Mouse (Mus musculus) embryonic facial prominence, embryonic 10.5 days (tissue): ENCODE data around the gene Ppcs. TPM values are rescaled to one million over a fixed set of nuclear protein-coding genes. Genes with fewer than 3 reads are reported as not detected.

Source experiments
- DNase-seq: peaks from one replicate; pipeline ENCODE4 v3.0.0-alpha.2; 2017; ENCODE audit warnings: low spot score
- H3K27ac ChIP-seq: fragments of 300-500 bp; sonication (generic); replicated peaks from 2 replicates; pipeline ENCODE4 v1.5.1; 2016; ENCODE audit warnings: mild to moderate bottlenecking
- H3K27me3 ChIP-seq: fragments of 300-500 bp; sonication (generic); replicated peaks from 2 replicates; pipeline ENCODE4 v1.6.1; 2016; ENCODE audit warnings: low read depth, mild to moderate bottlenecking; ENCODE audit not compliant: poor library complexity, severe bottlenecking
- H3K36me3 ChIP-seq: fragments of 300-500 bp; sonication (generic); replicated peaks from 2 replicates; pipeline ENCODE4 v1.6.1; 2016; ENCODE audit warnings: mild to moderate bottlenecking, moderate library complexity
- H3K4me1 ChIP-seq: fragments of 300-500 bp; sonication (generic); 2 replicates; pipeline ENCODE4 v1.6.1; 2016
- H3K4me3 ChIP-seq: fragments of 300-500 bp; sonication (generic); 2 replicates; pipeline ENCODE4 v1.5.1; 2016; ENCODE audit warnings: mild to moderate bottlenecking, moderate library complexity
- H3K9me3 ChIP-seq: fragments of 300-500 bp; sonication (generic); 2 replicates; pipeline ENCODE4 v1.6.1; 2016; ENCODE audit warnings: mild to moderate bottlenecking
- WGBS: fragments of 180-500 bp; shearing (Covaris S2); methylation state at CpG from one replicate; pipeline ENCODE4 v1.1.7; 2016; 5-methylcytosine and 5-hydroxymethylcytosine counted together
- polyA plus RNA-seq: library from polyadenylated mRNA; unstranded; fragments of >200 nt; fragmentation: Nextera tagmentation; extraction: Ambion mirVana; gene quantifications from 2 replicates; pipeline ENCODE4 v1.2.1, GENCODE M21; 2016

The Ppcs gene
- 33.2 and 35.3 TPM in 2 replicates for polyA plus RNA-seq

GRCm38 (mm10) chr4:119422294-119422964, at the start of gene Ppcs, which contains the start of gene Zmynd12:
Gene Ppcs, minus strand, starts transcription at chr4:119422420.
Gene Zmynd12, plus strand, starts transcription at chr4:119422814.
- peak within 1 kb of the TSS; percentile 90 for H3K27ac ChIP-seq
- H3K27me3 ChIP-seq, result peaks cover 24% of the 10 kb centered on the region; the same call in 1 of the 2 replicates
- DNase-seq, result peak; percentile 94
- whole genome bisulfite sequencing, result under 1% methylated on average over 52 of the region's 52 CpGs
- peak within 1 kb of the TSS; percentile 85 for H3K4me3 ChIP-seq
- H3K9me3 ChIP-seq, result no peaks in the 10 kb centered on the region
- H3K36me3 ChIP-seq, result peaks cover 24% of the 10 kb centered on the region
- peaks cover 22% of the 10 kb centered on the region for H3K4me1 ChIP-seq

- Histone ChIP-seq H3K9me3 (no peaks in the 10 kb centered on the region), H3K4me3 (no peak overlapping the region), H3K4me1 (peaks cover 4% of the 10 kb centered on the region), H3K36me3 (no peaks in the 10 kb centered on the region), H3K27me3 (no peaks in the 10 kb centered on the region; the same call in 1 of the 2 replicates), H3K27ac (no peak overlapping the region)
- WGBS, result 91% methylated on average over 16 of the region's 16 CpGs
- DNase-seq, result no peak
Observed at GRCm38 (mm10) chr4:119467720-119468380, 45.6 kb upstream of the Ppcs start.

GRCm38 (mm10) chr4:119465841-119466240, 43.6 kb upstream of the Ppcs start:
- 90% methylated on average over 5 of the region's 5 CpGs for WGBS
- Histone ChIP-seq H3K36me3 (no peaks in the 10 kb centered on the region), H3K9me3 (no peaks in the 10 kb centered on the region), H3K4me3 (no peak overlapping the region), H3K27ac (no peak overlapping the region), H3K4me1 (peaks cover 9% of the 10 kb centered on the region), H3K27me3 (no peaks in the 10 kb centered on the region; the same call in 1 of the 2 replicates)
- no peak for DNase-seq

- no peak for DNase-seq
- no peak overlapping the region for H3K27ac ChIP-seq
- H3K36me3 ChIP-seq, result no peaks in the 10 kb centered on the region
- peaks cover 13% of the 10 kb centered on the region for H3K4me1 ChIP-seq
- H3K4me3 ChIP-seq, result no peak overlapping the region
- WGBS, result 82% methylated on average over 13 of the region's 13 CpGs
- H3K27me3 ChIP-seq, result no peaks in the 10 kb centered on the region; the same call in 1 of the 2 replicates
- no peaks in the 10 kb centered on the region for H3K9me3 ChIP-seq
Observed at GRCm38 (mm10) chr4:119463756-119464419, 41.7 kb upstream of the Ppcs start.

- peak; percentile 42 for DNase-seq
- Histone ChIP-seq H3K27ac (no peak overlapping the region), H3K4me1 (peaks cover 13% of the 10 kb centered on the region), H3K36me3 (no peaks in the 10 kb centered on the region), H3K9me3 (no peaks in the 10 kb centered on the region), H3K4me3 (no peak overlapping the region), H3K27me3 (no peaks in the 10 kb centered on the region; the same call in 1 of the 2 replicates)
- WGBS, result 64% methylated on average over 11 of the region's 11 CpGs
Observed at GRCm38 (mm10) chr4:119462858-119463755, 40.9 kb upstream of the Ppcs start.

- Histone ChIP-seq H3K27ac (no peak overlapping the region), H3K36me3 (no peaks in the 10 kb centered on the region), H3K27me3 (no peaks in the 10 kb centered on the region; the same call in 1 of the 2 replicates), H3K9me3 (no peaks in the 10 kb centered on the region), H3K4me1 (peaks cover 13% of the 10 kb centered on the region), H3K4me3 (no peak overlapping the region)
- WGBS, result 81% methylated on average over 3 of the region's 3 CpGs
- no peak for DNase-seq
Observed at GRCm38 (mm10) chr4:119462457-119462856, 40.2 kb upstream of the Ppcs start.

- no peaks in the 10 kb centered on the region for H3K9me3 ChIP-seq
- DNase-seq, result peak; percentile 17
- H3K4me1 ChIP-seq, result peaks cover 13% of the 10 kb centered on the region
- H3K36me3 ChIP-seq, result no peaks in the 10 kb centered on the region
- H3K27me3 ChIP-seq, result no peaks in the 10 kb centered on the region; the same call in 1 of the 2 replicates
- no peak overlapping the region for H3K4me3 ChIP-seq
- no peak overlapping the region for H3K27ac ChIP-seq
- 63% methylated on average over 8 of the region's 8 CpGs for WGBS
Observed at GRCm38 (mm10) chr4:119460728-119461141, 38.5 kb upstream of the Ppcs start.

- Histone ChIP-seq H3K4me1 (peaks cover 13% of the 10 kb centered on the region), H3K36me3 (no peaks in the 10 kb centered on the region), H3K4me3 (no peak overlapping the region), H3K9me3 (no peaks in the 10 kb centered on the region), H3K27me3 (no peaks in the 10 kb centered on the region), H3K27ac (no peak overlapping the region)
- WGBS, result 64% methylated on average over 5 of the region's 5 CpGs
- peak; percentile 21 for DNase-seq
Observed at GRCm38 (mm10) chr4:119460296-119460695, 38.1 kb upstream of the Ppcs start.

GRCm38 (mm10) chr4:119453533-119453932, 31.3 kb upstream of the Ppcs start:
- Histone ChIP-seq H3K27me3 (no peaks in the 10 kb centered on the region), H3K4me3 (no peak overlapping the region), H3K27ac (no peak overlapping the region), H3K9me3 (no peaks in the 10 kb centered on the region), H3K36me3 (no peaks in the 10 kb centered on the region), H3K4me1 (peaks cover 14% of the 10 kb centered on the region)
- DNase-seq, result peak; percentile 41
- WGBS, result 18% methylated on average over 6 of the region's 6 CpGs

- no peak overlapping the region for H3K4me3 ChIP-seq
- H3K27ac ChIP-seq, result no peak overlapping the region
- no peaks in the 10 kb centered on the region for H3K36me3 ChIP-seq
- H3K27me3 ChIP-seq, result no peaks in the 10 kb centered on the region
- H3K9me3 ChIP-seq, result no peaks in the 10 kb centered on the region
- peaks cover 14% of the 10 kb centered on the region for H3K4me1 ChIP-seq
- 67% methylated on average over 5 of the region's 5 CpGs for WGBS
- DNase-seq, result no peak
Observed at GRCm38 (mm10) chr4:119453128-119453527, 30.9 kb upstream of the Ppcs start.

GRCm38 (mm10) chr4:119450436-119450835, 28.2 kb upstream of the Ppcs start:
- WGBS, result 67% methylated on average over 7 of the region's 7 CpGs

GRCm38 (mm10) chr4:119447786-119448185, 25.6 kb upstream of the Ppcs start:
- Histone ChIP-seq H3K4me3 (no peak overlapping the region), H3K9me3 (no peaks in the 10 kb centered on the region), H3K27me3 (no peaks in the 10 kb centered on the region), H3K36me3 (no peaks in the 10 kb centered on the region), H3K27ac (no peak overlapping the region), H3K4me1 (peaks cover 8% of the 10 kb centered on the region; the same call in 1 of the 2 replicates)
- DNase-seq, result no peak
- 82% methylated on average over 3 of the region's 3 CpGs for WGBS

More at GRCm38 (mm10) chr4:119450436-119450835, 28.2 kb upstream of the Ppcs start:
- H3K27ac ChIP-seq, result no peak overlapping the region
- no peaks in the 10 kb centered on the region for H3K9me3 ChIP-seq
- peaks cover 14% of the 10 kb centered on the region for H3K4me1 ChIP-seq
- no peaks in the 10 kb centered on the region for H3K27me3 ChIP-seq
- DNase-seq, result no peak
- H3K4me3 ChIP-seq, result no peak overlapping the region
- no peaks in the 10 kb centered on the region for H3K36me3 ChIP-seq
